Mouse (Mus musculus): ENCODE measurements around the gene Senp6. TPM values are rescaled to one million over a fixed set of nuclear protein-coding genes. Genes with fewer than 3 reads are reported as not detected.
A peak's percentile ranks its signal among the peaks of the same experiment; 100 is the strongest.

Gene Senp6
- polyA plus RNA-seq, 1 experiment from 2014 or later, result 41.3 TPM

DNA sequence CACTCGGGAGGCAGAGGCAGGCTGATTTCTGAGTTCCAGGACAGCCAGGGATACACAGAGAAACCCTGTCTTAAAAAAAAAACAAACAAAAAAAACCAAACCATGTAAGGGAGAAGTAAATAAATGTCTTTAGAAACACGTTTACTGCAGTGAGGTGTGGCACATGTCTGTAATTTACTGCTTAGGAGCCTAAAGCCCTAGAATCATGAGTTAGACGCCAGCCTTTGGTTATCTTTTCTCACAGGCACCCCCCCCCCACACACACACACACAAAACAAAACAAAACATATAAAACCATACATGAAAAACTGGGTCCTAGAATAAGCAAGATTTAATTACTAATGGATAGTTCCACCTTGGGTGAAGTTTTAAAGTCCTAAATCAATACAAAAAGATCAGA, 29.6 kb downstream of the Senp6 start:
- Histone ChIP-seq H3K4me1 (ENCODE audit: control insufficient read depth, insufficient read depth, low read length) (no peaks in the 10 kb centered on the region), H3K4me3 (ENCODE audit: low read depth, low read length) (no peak overlapping the region), H3K9me3 (replicated peaks; ENCODE audit: control insufficient read depth, low read length, poor library complexity, severe bottlenecking) (no peaks in the 10 kb centered on the region), H3K27me3 (ENCODE audit: control insufficient read depth, insufficient read depth, low read depth, low read length) (no peaks in the 10 kb centered on the region), H3K27ac (ENCODE audit: low read length) (no peak overlapping the region), H3K36me3 (ENCODE audit: control insufficient read depth, insufficient read depth, low read length) (no peaks in the 10 kb centered on the region), H3K9ac (ENCODE audit: low read depth, low read length) (no peak overlapping the region), H3K4me2 (ENCODE audit: low read length) (no peak overlapping the region)
- 91% methylated on average over 3 of the region's 3 CpGs for WGBS
- ATAC-seq, result no peak

GRCm38 (mm10) chr9:80145992-80146587, 79.4 kb downstream of the Senp6 start:
- no peak for ATAC-seq
- WGBS, result 88% methylated on average over 10 of the region's 10 CpGs
- Histone ChIP-seq H3K4me1 (ENCODE audit: control insufficient read depth, insufficient read depth, low read length) (no peaks in the 10 kb centered on the region), H3K27ac (ENCODE audit: low read length) (no peak overlapping the region), H3K27me3 (ENCODE audit: control insufficient read depth, insufficient read depth, low read depth, low read length) (no peaks in the 10 kb centered on the region), H3K4me2 (ENCODE audit: low read length) (no peak overlapping the region), H3K36me3 (ENCODE audit: control insufficient read depth, insufficient read depth, low read length) (peaks cover 14% of the 10 kb centered on the region), H3K9me3 (replicated peaks; ENCODE audit: control insufficient read depth, low read length, poor library complexity, severe bottlenecking) (no peaks in the 10 kb centered on the region), H3K4me3 (ENCODE audit: low read depth, low read length) (no peak overlapping the region), H3K9ac (ENCODE audit: low read depth, low read length) (no peak overlapping the region)

DNA sequence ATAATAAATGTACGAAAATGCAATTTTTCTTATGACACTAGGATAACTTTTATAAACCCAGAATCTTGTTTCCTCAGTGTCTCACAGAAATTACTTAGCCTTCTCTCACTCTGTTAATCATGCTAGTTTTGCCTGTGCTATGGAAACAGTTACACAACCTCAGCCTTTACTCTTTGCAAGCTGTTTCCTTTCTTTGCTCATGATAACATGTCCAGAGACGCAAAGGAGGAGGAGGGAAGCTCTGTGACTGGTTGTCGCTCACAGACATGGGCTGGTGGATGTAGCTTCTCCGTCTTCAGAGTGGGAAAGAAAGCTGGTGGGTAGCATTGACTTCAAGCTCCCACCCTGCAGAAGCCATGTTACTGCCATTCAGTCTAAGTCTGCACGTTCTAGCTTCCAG, 82.9 kb downstream of the Senp6 start:
- H3K4me2 ChIP-seq (ENCODE audit: low read length), result no peak overlapping the region
- no peak overlapping the region for H3K9ac ChIP-seq (ENCODE audit: low read depth, low read length)
- H3K27ac ChIP-seq (ENCODE audit: low read length), result no peak overlapping the region
- H3K36me3 ChIP-seq (ENCODE audit: control insufficient read depth, insufficient read depth, low read length), result peaks cover 5% of the 10 kb centered on the region; the same call in 1 of the 2 replicates
- no peaks in the 10 kb centered on the region for H3K27me3 ChIP-seq (ENCODE audit: control insufficient read depth, insufficient read depth, low read depth, low read length)
- WGBS, result 91% methylated on average over 5 of the region's 5 CpGs
- H3K4me1 ChIP-seq (ENCODE audit: control insufficient read depth, insufficient read depth, low read length), result no peaks in the 10 kb centered on the region
- H3K9me3 ChIP-seq (replicated peaks; ENCODE audit: control insufficient read depth, low read length, poor library complexity, severe bottlenecking), result no peaks in the 10 kb centered on the region
- ATAC-seq, result no peak
- no peak overlapping the region for H3K4me3 ChIP-seq (ENCODE audit: low read depth, low read length)

- H3K9me3 ChIP-seq (replicated peaks; ENCODE audit: control insufficient read depth, low read length, poor library complexity, severe bottlenecking), result no peaks in the 10 kb centered on the region
- no peak overlapping the region for H3K27ac ChIP-seq (ENCODE audit: low read length)
- no peaks in the 10 kb centered on the region for H3K4me1 ChIP-seq (ENCODE audit: control insufficient read depth, insufficient read depth, low read length)
- H3K4me2 ChIP-seq (ENCODE audit: low read length), result no peak overlapping the region
- ATAC-seq, result peak; percentile 62
- no peak overlapping the region for H3K9ac ChIP-seq (ENCODE audit: low read depth, low read length)
- 24% methylated on average over 5 of the region's 5 CpGs for WGBS
- H3K4me3 ChIP-seq (ENCODE audit: low read depth, low read length), result no peak overlapping the region
- H3K36me3 ChIP-seq (ENCODE audit: control insufficient read depth, insufficient read depth, low read length), result peaks cover 5% of the 10 kb centered on the region; the same call in 1 of the 2 replicates
- H3K27me3 ChIP-seq (ENCODE audit: control insufficient read depth, insufficient read depth, low read depth, low read length), result no peaks in the 10 kb centered on the region
These were observed 88.6 kb downstream of the Senp6 start for GRCm38 (mm10) chr9:80155277-80155676.

- ATAC-seq, result no peak
- 89% methylated on average over 5 of the region's 5 CpGs for WGBS
- no peak overlapping the region for H3K9ac ChIP-seq (ENCODE audit: low read depth, low read length)
These were observed 90.1 kb downstream of the Senp6 start for GRCm38 (mm10) chr9:80156780-80157179.

GRCm38 (mm10) chr9:80157840-80158465, 91.2 kb downstream of the Senp6 start:
- ATAC-seq, result no peak

More at GRCm38 (mm10) chr9:80156780-80157179, 90.1 kb downstream of the Senp6 start:
- no peaks in the 10 kb centered on the region for H3K27me3 ChIP-seq (ENCODE audit: control insufficient read depth, insufficient read depth, low read depth, low read length)
- H3K36me3 ChIP-seq (ENCODE audit: control insufficient read depth, insufficient read depth, low read length), result peaks cover 4% of the 10 kb centered on the region; the same call in 1 of the 2 replicates
- H3K4me1 ChIP-seq (ENCODE audit: control insufficient read depth, insufficient read depth, low read length), result no peaks in the 10 kb centered on the region
- no peak overlapping the region for H3K27ac ChIP-seq (ENCODE audit: low read length)
- H3K4me3 ChIP-seq (ENCODE audit: low read depth, low read length), result no peak overlapping the region
- H3K9me3 ChIP-seq (replicated peaks; ENCODE audit: control insufficient read depth, low read length, poor library complexity, severe bottlenecking), result no peaks in the 10 kb centered on the region
- no peak overlapping the region for H3K4me2 ChIP-seq (ENCODE audit: low read length)

DNA sequence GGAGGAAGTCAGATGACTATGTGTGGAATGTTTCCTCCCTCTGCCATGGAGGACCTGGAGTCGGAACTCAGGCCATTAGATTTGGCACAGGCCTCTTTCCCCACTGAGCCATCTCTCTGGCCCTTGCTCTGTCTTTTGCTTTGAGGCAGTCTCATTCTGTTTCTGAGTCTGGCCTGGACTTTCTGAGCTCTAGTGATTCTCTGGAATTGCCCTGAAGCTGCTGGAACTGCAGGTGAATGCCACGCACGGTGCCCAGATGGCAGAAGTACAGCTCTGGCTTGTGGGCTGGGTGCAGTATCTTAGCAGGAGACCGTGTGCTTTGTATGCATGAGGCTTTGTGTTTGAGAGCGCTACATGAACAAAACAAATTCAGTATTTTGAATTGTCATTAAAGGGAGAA, 92.2 kb downstream of the Senp6 start:
- Histone ChIP-seq H3K36me3 (ENCODE audit: control insufficient read depth, insufficient read depth, low read length) (no peaks in the 10 kb centered on the region), H3K27ac (ENCODE audit: low read length) (no peak overlapping the region), H3K4me3 (ENCODE audit: low read depth, low read length) (no peak overlapping the region), H3K27me3 (ENCODE audit: control insufficient read depth, insufficient read depth, low read depth, low read length) (no peaks in the 10 kb centered on the region), H3K4me2 (ENCODE audit: low read length) (no peak overlapping the region), H3K9me3 (replicated peaks; ENCODE audit: control insufficient read depth, low read length, poor library complexity, severe bottlenecking) (no peaks in the 10 kb centered on the region; the same call in 1 of the 2 replicates), H3K9ac (ENCODE audit: low read depth, low read length) (no peak overlapping the region), H3K4me1 (ENCODE audit: control insufficient read depth, insufficient read depth, low read length) (peaks cover 2% of the 10 kb centered on the region; the same call in 1 of the 2 replicates)
- no peak for ATAC-seq
- WGBS, result 84% methylated on average over 5 of the region's 5 CpGs

More at GRCm38 (mm10) chr9:80157840-80158465, 91.2 kb downstream of the Senp6 start:
- Histone ChIP-seq H3K27ac (ENCODE audit: low read length) (no peak overlapping the region), H3K4me3 (ENCODE audit: low read depth, low read length) (no peak overlapping the region), H3K27me3 (ENCODE audit: control insufficient read depth, insufficient read depth, low read depth, low read length) (no peaks in the 10 kb centered on the region), H3K4me2 (ENCODE audit: low read length) (no peak overlapping the region), H3K36me3 (ENCODE audit: control insufficient read depth, insufficient read depth, low read length) (0 out of 2 replicates have a peak, but pooled peaks cover 2% of the 10 kb centered on the region), H3K9me3 (replicated peaks; ENCODE audit: control insufficient read depth, low read length, poor library complexity, severe bottlenecking) (no peaks in the 10 kb centered on the region; the same call in 1 of the 2 replicates), H3K4me1 (ENCODE audit: control insufficient read depth, insufficient read depth, low read length) (no peaks in the 10 kb centered on the region), H3K9ac (ENCODE audit: low read depth, low read length) (no peak overlapping the region)
- 90% methylated on average over 12 of the region's 12 CpGs for WGBS

GRCm38 (mm10) chr9:80161451-80161850, 94.7 kb downstream of the Senp6 start:
- H3K36me3 ChIP-seq (ENCODE audit: control insufficient read depth, insufficient read depth, low read length), result no peaks in the 10 kb centered on the region
- H3K27ac ChIP-seq (ENCODE audit: low read length), result no peak overlapping the region
- no peaks in the 10 kb centered on the region for H3K27me3 ChIP-seq (ENCODE audit: control insufficient read depth, insufficient read depth, low read depth, low read length)
- no peak overlapping the region for H3K4me3 ChIP-seq (ENCODE audit: low read depth, low read length)
- no peak overlapping the region for H3K4me2 ChIP-seq (ENCODE audit: low read length)
- peaks cover 5% of the 10 kb centered on the region; the same call in 1 of the 2 replicates for H3K4me1 ChIP-seq (ENCODE audit: control insufficient read depth, insufficient read depth, low read length)
- H3K9me3 ChIP-seq (replicated peaks; ENCODE audit: control insufficient read depth, low read length, poor library complexity, severe bottlenecking), result no peaks in the 10 kb centered on the region; the same call in 1 of the 2 replicates
- H3K9ac ChIP-seq (ENCODE audit: low read depth, low read length), result no peak overlapping the region
- WGBS, result 59% methylated on average over 4 of the region's 4 CpGs
- ATAC-seq, result no peak

- ATAC-seq, result no peak
- no peak overlapping the region for H3K4me2 ChIP-seq (ENCODE audit: low read length)
- H3K4me1 ChIP-seq (ENCODE audit: control insufficient read depth, insufficient read depth, low read length), result peaks cover 5% of the 10 kb centered on the region; the same call in 1 of the 2 replicates
- no peak overlapping the region for H3K9ac ChIP-seq (ENCODE audit: low read depth, low read length)
- H3K27ac ChIP-seq (ENCODE audit: low read length), result no peak overlapping the region
- H3K9me3 ChIP-seq (replicated peaks; ENCODE audit: control insufficient read depth, low read length, poor library complexity, severe bottlenecking), result no peaks in the 10 kb centered on the region; the same call in 1 of the 2 replicates
- no peak overlapping the region for H3K4me3 ChIP-seq (ENCODE audit: low read depth, low read length)
- 84% methylated on average over 4 of the region's 4 CpGs for WGBS
- H3K36me3 ChIP-seq (ENCODE audit: control insufficient read depth, insufficient read depth, low read length), result no peaks in the 10 kb centered on the region
- no peaks in the 10 kb centered on the region for H3K27me3 ChIP-seq (ENCODE audit: control insufficient read depth, insufficient read depth, low read depth, low read length)
These were observed 96.5 kb downstream of the Senp6 start for GRCm38 (mm10) chr9:80163126-80163723.
